Mouse (Mus musculus): ENCODE data around the gene Phc3. TPM values are rescaled to one million over a fixed set of nuclear protein-coding genes. Genes with fewer than 3 reads are reported as not detected.
"Not testable (repeated sequence)": the region's sequence is repeated elsewhere in the genome, so short reads cannot be mapped to it uniquely, and the experiment has no call there.

Gene Phc3
- total RNA-seq, 1 experiment from 2014 or later, result 21.1 TPM

- ATAC-seq (replicated peaks; ENCODE audit: low read depth, poor library complexity, severe bottlenecking), result no peak
Measured at GRCm38 (mm10) chr3:30889014-30889413, 80.2 kb downstream of the Phc3 start.

GRCm38 (mm10) chr3:30887449-30887848, 81.8 kb downstream of the Phc3 start:
- ATAC-seq (replicated peaks; ENCODE audit: low read depth, poor library complexity, severe bottlenecking), result no peak

- ATAC-seq (replicated peaks; ENCODE audit: low read depth, poor library complexity, severe bottlenecking), result 0 out of 2 replicates have a peak, but pooled peaks have one; percentile 58
Measured at GRCm38 (mm10) chr3:30876709-30877108, 92.5 kb downstream of the Phc3 start.

- ATAC-seq (replicated peaks; ENCODE audit: low read depth, poor library complexity, severe bottlenecking), result no peak
Measured at GRCm38 (mm10) chr3:30869995-30870394, 99.2 kb downstream of the Phc3 start.

- ATAC-seq (replicated peaks; ENCODE audit: low read depth, poor library complexity, severe bottlenecking), result no peak
Measured at GRCm38 (mm10) chr3:30868625-30869024, 100.6 kb downstream of the Phc3 start.

GRCm38 (mm10) chr3:30868176-30868575, 101.0 kb downstream of the Phc3 start:
- ATAC-seq (replicated peaks; ENCODE audit: low read depth, poor library complexity, severe bottlenecking), result no peak

GRCm38 (mm10) chr3:30864640-30865039, 104.6 kb downstream of the Phc3 start:
- peak; percentile 87 for ATAC-seq (replicated peaks; ENCODE audit: low read depth, poor library complexity, severe bottlenecking)

- peak; percentile 59 for ATAC-seq (replicated peaks; ENCODE audit: low read depth, poor library complexity, severe bottlenecking)
Measured at GRCm38 (mm10) chr3:30863712-30864435, 105.3 kb downstream of the Phc3 start.

GRCm38 (mm10) chr3:30860705-30861104, 108.5 kb downstream of the Phc3 start:
- peak; percentile 40 for ATAC-seq (replicated peaks; ENCODE audit: low read depth, poor library complexity, severe bottlenecking)

- ATAC-seq (replicated peaks; ENCODE audit: low read depth, poor library complexity, severe bottlenecking), result not testable (repeated sequence)
Measured at GRCm38 (mm10) chr3:30859599-30859998, 109.6 kb downstream of the Phc3 start.

GRCm38 (mm10) chr3:30855604-30856458, 113.4 kb downstream of the Phc3 start, which contains the start of gene Gpr160:
Gpr160 (plus strand) TSS chr3:30855950.
- peak; percentile 84 for ATAC-seq (replicated peaks; ENCODE audit: low read depth, poor library complexity, severe bottlenecking)

GRCm38 (mm10) chr3:30853596-30853995, 115.6 kb downstream of the Phc3 start:
- no peak for ATAC-seq (replicated peaks; ENCODE audit: low read depth, poor library complexity, severe bottlenecking)

- no peak for ATAC-seq (replicated peaks; ENCODE audit: low read depth, poor library complexity, severe bottlenecking)
Measured at GRCm38 (mm10) chr3:30851422-30851821, 117.8 kb downstream of the Phc3 start.

Other genes with a start within 250 kb of the Phc3 start
- gene Samd7, start 223.1 kb downstream of the Phc3 start, total RNA-seq (2017), result not detected in 2 replicates
- gene Sec62, start 176.5 kb downstream of the Phc3 start, total RNA-seq (2017), result 88.0 and 105 TPM in 2 replicates
- 13.0 and 23.2 TPM in 2 replicates for gene Gpr160, start 113.5 kb downstream of the Phc3 start, total RNA-seq (2017)
- gene Prkci, start 26.3 kb upstream of the Phc3 start, total RNA-seq (2017), result 11.3 and 12.9 TPM in 2 replicates
- gene Skil, start 125.6 kb upstream of the Phc3 start, total RNA-seq (2017), result 22.9 and 32.8 TPM in 2 replicates
- gene Cldn11, start 180.5 kb upstream of the Phc3 start, total RNA-seq (2017), result not detected in 2 replicates